Mouse (Mus musculus) forebrain, embryonic 13.5 days (tissue): ENCODE results near the gene Echdc1. TPM values are rescaled to one million over a fixed set of nuclear protein-coding genes. Genes with fewer than 3 reads are reported as not detected.
"Not testable (repeated sequence)": the region's sequence is repeated elsewhere in the genome, so short reads cannot be mapped to it uniquely, and the experiment has no call there.

Experiments
- ATAC-seq: fragments of 200-750 bp; cut with Nextera tagmentation; 2 replicates; pipeline ENCODE4 v1.8.0; 2017
- H3K27ac ChIP-seq: fragments of 300-500 bp; sonication (generic); 2 replicates; pipeline ENCODE4 v1.5.1; 2015; ENCODE audit warnings: inconsistent platforms, mild to moderate bottlenecking, moderate library complexity
- H3K27me3 ChIP-seq: fragments of 300-500 bp; sonication (generic); 2 replicates; pipeline ENCODE4 v1.6.1; 2015; ENCODE audit warnings: mild to moderate bottlenecking, inconsistent platforms
- H3K36me3 ChIP-seq: fragments of 300-500 bp; sonication (generic); 2 replicates; pipeline ENCODE4 v1.6.1; 2015; ENCODE audit warnings: mild to moderate bottlenecking, inconsistent platforms; ENCODE audit not compliant: poor library complexity, severe bottlenecking
- H3K4me1 ChIP-seq: fragments of 300-500 bp; sonication (generic); 2 replicates; pipeline ENCODE4 v1.6.1; 2015; ENCODE audit warnings: inconsistent platforms
- H3K4me2 ChIP-seq: fragments of 300-500 bp; sonication (generic); 2 replicates; pipeline ENCODE4 v1.6.1; 2015; ENCODE audit warnings: inconsistent platforms, mild to moderate bottlenecking, moderate library complexity
- H3K4me3 ChIP-seq: fragments of 300-500 bp; sonication (generic); 2 replicates; pipeline ENCODE4 v1.5.1; 2015; ENCODE audit warnings: mild to moderate bottlenecking, inconsistent platforms
- H3K9ac ChIP-seq: fragments of 300-500 bp; sonication (generic); 2 replicates; pipeline ENCODE4 v1.6.1; 2015; ENCODE audit warnings: mild to moderate bottlenecking, inconsistent platforms
- H3K9me3 ChIP-seq: fragments of 300-500 bp; sonication (generic); replicated peaks from 2 replicates; pipeline ENCODE4 v1.6.1; 2016; ENCODE audit warnings: inconsistent platforms
- WGBS: fragments of 180-500 bp; shearing (Covaris S2); methylation state at CpG from one replicate; pipeline ENCODE4 v1.1.7; 2015; 5-methylcytosine and 5-hydroxymethylcytosine counted together
- polyA plus RNA-seq: library from polyadenylated mRNA; unstranded; fragments of >200 nt; fragmentation: Nextera tagmentation; extraction: Ambion mirVana; gene quantifications from 2 replicates; pipeline ENCODE4 v1.2.1, GENCODE M21; 2015

Gene Echdc1
- polyA plus RNA-seq, 1 experiment from 2014 or later = 24.3 TPM

GRCm38 (mm10) chr10:29352575-29352974, 39.6 kb downstream of the Echdc1 start:
- no peak overlapping the region for H3K27ac ChIP-seq
- no peaks in the 10 kb centered on the region for H3K9me3 ChIP-seq
- ATAC-seq = no peak
- H3K4me3 ChIP-seq = no peak overlapping the region
- peaks cover 12% of the 10 kb centered on the region for H3K4me1 ChIP-seq
- 88% methylated on average over 3 of the region's 3 CpGs for WGBS
- H3K27me3 ChIP-seq = no peaks in the 10 kb centered on the region
- H3K36me3 ChIP-seq = peaks cover 22% of the 10 kb centered on the region
- no peak overlapping the region for H3K4me2 ChIP-seq
- no peak overlapping the region for H3K9ac ChIP-seq

GRCm38 (mm10) chr10:29354183-29354582, 41.2 kb downstream of the Echdc1 start:
- 63% methylated on average over 7 of the region's 7 CpGs for WGBS
- peak; percentile 51; the same call in 1 of the 2 replicates for ATAC-seq

GRCm38 (mm10) chr10:29361095-29361463, 48.1 kb downstream of the Echdc1 start:
- ATAC-seq = no peak
- H3K27ac ChIP-seq = peak overlapping the region; percentile 99
- WGBS = 0% methylated on average over 6 of the region's 6 CpGs

More at GRCm38 (mm10) chr10:29354183-29354582, 41.2 kb downstream of the Echdc1 start:
- H3K36me3 ChIP-seq = peaks cover 15% of the 10 kb centered on the region
- H3K27me3 ChIP-seq = no peaks in the 10 kb centered on the region
- no peaks in the 10 kb centered on the region for H3K9me3 ChIP-seq
- no peak overlapping the region for H3K4me2 ChIP-seq
- no peak overlapping the region for H3K9ac ChIP-seq
- H3K4me1 ChIP-seq = peaks cover 23% of the 10 kb centered on the region
- H3K4me3 ChIP-seq = no peak overlapping the region
- H3K27ac ChIP-seq = no peak overlapping the region

GRCm38 (mm10) chr10:29361464-29362196, 48.7 kb downstream of the Echdc1 start:
- ATAC-seq = peak; percentile 97
- H3K36me3 ChIP-seq = no peaks in the 10 kb centered on the region
- H3K4me3 ChIP-seq = peak overlapping the region; percentile 91
- H3K27me3 ChIP-seq = no peaks in the 10 kb centered on the region
- peak overlapping the region; percentile 99 for H3K27ac ChIP-seq
- H3K9me3 ChIP-seq = no peaks in the 10 kb centered on the region
- peak overlapping the region; percentile 63 for H3K4me2 ChIP-seq
- peaks cover 27% of the 10 kb centered on the region for H3K4me1 ChIP-seq
- under 1% methylated on average over 36 of the region's 100 CpGs for WGBS
- H3K9ac ChIP-seq = peak overlapping the region; percentile 99

More at GRCm38 (mm10) chr10:29361095-29361463, 48.1 kb downstream of the Echdc1 start:
- Histone ChIP-seq H3K4me3 (peak overlapping the region; percentile 91), H3K4me1 (peaks cover 28% of the 10 kb centered on the region), H3K27me3 (no peaks in the 10 kb centered on the region), H3K36me3 (no peaks in the 10 kb centered on the region), H3K9me3 (no peaks in the 10 kb centered on the region), H3K9ac (peak overlapping the region; percentile 99), H3K4me2 (peak overlapping the region; percentile 63)

- peak within 1 kb of the TSS; percentile 99 for H3K9ac ChIP-seq
- 9% methylated on average over 15 of the region's 15 CpGs for whole genome bisulfite sequencing
- no peaks in the 10 kb centered on the region for H3K36me3 ChIP-seq
- no peak for ATAC-seq
- H3K4me3 ChIP-seq = peak within 1 kb of the TSS; percentile 91
- H3K9me3 ChIP-seq = no peaks in the 10 kb centered on the region
- H3K4me1 ChIP-seq = peaks cover 25% of the 10 kb centered on the region
- peak within 1 kb of the TSS; percentile 63 for H3K4me2 ChIP-seq
- H3K27me3 ChIP-seq = no peaks in the 10 kb centered on the region
- H3K27ac ChIP-seq = peak within 1 kb of the TSS; percentile 99
These were observed 49.4 kb downstream of the Echdc1 start, which contains the start of gene Rnf146 for GRCm38 (mm10) chr10:29362197-29362900. Rnf146 (minus strand) TSS chr10:29362442.

- H3K9ac ChIP-seq = no peak overlapping the region
- H3K9me3 ChIP-seq = no peaks in the 10 kb centered on the region
- no peak overlapping the region for H3K27ac ChIP-seq
- ATAC-seq = peak; percentile 19; the same call in 1 of the 2 replicates
- H3K27me3 ChIP-seq = no peaks in the 10 kb centered on the region
- H3K4me2 ChIP-seq = no peak overlapping the region
- WGBS = 82% methylated on average over 5 of the region's 5 CpGs
- no peaks in the 10 kb centered on the region for H3K4me1 ChIP-seq
- H3K36me3 ChIP-seq = no peaks in the 10 kb centered on the region
- no peak overlapping the region for H3K4me3 ChIP-seq
These were observed 61.1 kb downstream of the Echdc1 start for GRCm38 (mm10) chr10:29374065-29374464.

GRCm38 (mm10) chr10:29381558-29381957, 68.6 kb downstream of the Echdc1 start:
- no peaks in the 10 kb centered on the region for H3K36me3 ChIP-seq
- ATAC-seq = no peak
- H3K4me2 ChIP-seq = no peak overlapping the region
- 78% methylated on average over 2 of the region's 2 CpGs for WGBS
- H3K27ac ChIP-seq = no peak overlapping the region
- no peaks in the 10 kb centered on the region for H3K9me3 ChIP-seq
- H3K4me3 ChIP-seq = no peak overlapping the region
- H3K4me1 ChIP-seq = no peaks in the 10 kb centered on the region
- H3K9ac ChIP-seq = no peak overlapping the region
- no peaks in the 10 kb centered on the region for H3K27me3 ChIP-seq

GRCm38 (mm10) chr10:29394890-29395289, 81.9 kb downstream of the Echdc1 start:
- H3K27me3 ChIP-seq, H3K36me3 ChIP-seq, ATAC-seq, H3K4me3 ChIP-seq, H3K9ac ChIP-seq, H3K4me1 ChIP-seq, H3K27ac ChIP-seq, H3K4me2 ChIP-seq, H3K9me3 ChIP-seq: not testable (repeated sequence)
- 82% methylated on average over 2 of the region's 2 CpGs for WGBS

Other genes with a start within 250 kb of the Echdc1 start
- gene Soga3, start 169.3 kb upstream of the Echdc1 start, polyA plus RNA-seq = 60.4 and 65.3 TPM in 2 replicates
- 13.0 and 19.1 TPM in 2 replicates for gene Gm49353, start 114.2 kb upstream of the Echdc1 start, polyA plus RNA-seq
- 22.8 and 23.1 TPM in 2 replicates for gene 9330159F19Rik, start 101.6 kb upstream of the Echdc1 start, polyA plus RNA-seq
- 80.5 and 86.1 TPM in 2 replicates for gene Rnf146, start 49.3 kb downstream of the Echdc1 start, polyA plus RNA-seq
- 26.8 and 33.8 TPM in 2 replicates for gene Rspo3, start 222.7 kb downstream of the Echdc1 start, polyA plus RNA-seq